In genomic region chr17:27857649-27858475, GRCm38 (mm10) we compare ENCODE assay signal across 8 mouse cellular contexts. TPM values are rescaled to one million over a fixed set of nuclear protein-coding genes. Genes with fewer than 3 reads are reported as not detected.
DNase-seq lines count a peak whose midpoint lies in the region; ATAC-seq and TF ChIP-seq lines count a peak whose summit lies in the region.

No protein-coding gene starts in this region.

- no peak for TF ChIP-seq CTCF in liver, embryonic 14.5 days (IDR thresholded peaks at IDR 0.05; ENCODE audit: low read depth)

- no peaks in the 10 kb centered on the region for H3K27me3 ChIP-seq in forebrain, embryonic 15.5 days
- no peaks in the 10 kb centered on the region for H3K27me3 ChIP-seq in liver, embryonic 14.5 days (ENCODE audit: control insufficient read depth, insufficient read depth, low read length)
- H3K27me3 ChIP-seq in stomach, embryonic 15.5 days (replicated peaks) = no peaks in the 10 kb centered on the region

- no peaks in the 10 kb centered on the region for H3K9me3 ChIP-seq in forebrain, embryonic 15.5 days
- no peaks in the 10 kb centered on the region for H3K9me3 ChIP-seq in liver, embryonic 14.5 days (ENCODE audit: control insufficient read depth, low read length)
- H3K9me3 ChIP-seq in stomach, embryonic 15.5 days = no peaks in the 10 kb centered on the region

- peak overlapping the region; percentile 73; the same call in 1 of the 2 replicates for H3K9ac ChIP-seq in forebrain, embryonic 15.5 days (replicated peaks)
- peak overlapping the region; percentile 70 for H3K9ac ChIP-seq in liver, embryonic 14.5 days (replicated peaks)
- H3K9ac ChIP-seq in stomach, embryonic 15.5 days = peak overlapping the region; percentile 90; the same call in 1 of the 2 replicates

- no peak for ATAC-seq in forebrain, embryonic 15.5 days (replicated peaks)
- no peak for ATAC-seq in liver, embryonic 14.5 days (ENCODE audit: insufficient read depth)
- ATAC-seq in stomach, embryonic 15.5 days (ENCODE audit: insufficient read depth, low FRiP score, low read depth) = no peak

- peaks cover 10% of the 10 kb centered on the region; the same call in 1 of the 2 replicates for H3K36me3 ChIP-seq in forebrain, embryonic 15.5 days
- H3K36me3 ChIP-seq in liver, embryonic 14.5 days (replicated peaks; ENCODE audit: control insufficient read depth, insufficient read depth, low read depth) = peaks cover 5% of the 10 kb centered on the region
- peaks cover 9% of the 10 kb centered on the region for H3K36me3 ChIP-seq in stomach, embryonic 15.5 days

- H3K4me1 ChIP-seq in forebrain, embryonic 15.5 days = peaks cover 23% of the 10 kb centered on the region
- peaks cover 30 to 33% of the 10 kb centered on the region in 2 experiments for H3K4me1 ChIP-seq in liver, embryonic 14.5 days (replicated peaks; ENCODE audit: control insufficient read depth in 2 of 2, insufficient read depth in 2 of 2, low read length in 1 of 2)
- peaks cover 12% of the 10 kb centered on the region for H3K4me1 ChIP-seq in stomach, embryonic 15.5 days

- TF ChIP-seq EP300 in liver, embryonic 14.5 days (IDR thresholded peaks at IDR 0.05; ENCODE audit: low read depth) = no peak

- WGBS in forebrain, embryonic 15.5 days = 66% methylated on average over 11 of the region's 11 CpGs
- WGBS in liver, embryonic 14.5 days (ENCODE audit: insufficient replicate concordance) = 17% methylated on average over 11 of the region's 11 CpGs
- 30% methylated on average over 11 of the region's 11 CpGs for WGBS in stomach, embryonic 15.5 days

- peak overlapping the region; percentile 73 for H3K4me2 ChIP-seq in forebrain, embryonic 15.5 days (replicated peaks)
- H3K4me2 ChIP-seq in liver, embryonic 14.5 days (ENCODE audit: low read depth) = peak overlapping the region; percentile 95
- peak overlapping the region; percentile 86 for H3K4me2 ChIP-seq in stomach, embryonic 15.5 days

- peak overlapping the region; percentile 79 for H3K4me3 ChIP-seq in forebrain, embryonic 15.5 days
- H3K4me3 ChIP-seq in liver, embryonic 14.5 days (ENCODE audit: insufficient read depth in 1 of 2, low read depth in 2 of 2, low read length in 2 of 2) = peak overlapping the region; percentile 69 to 91
- H3K4me3 ChIP-seq in stomach, embryonic 15.5 days (replicated peaks) = peak overlapping the region; percentile 77

- H3K27ac ChIP-seq in forebrain, embryonic 15.5 days (replicated peaks) = no peak overlapping the region
- H3K27ac ChIP-seq in liver, embryonic 14.5 days = peak overlapping the region; percentile 71
- H3K27ac ChIP-seq in stomach, embryonic 15.5 days = no peak overlapping the region

- peak; percentile 42 to 48 for DNase-seq in spleen, postnatal 10 days (ENCODE audit: low spot score in 2 of 2)
- DNase-seq in spleen, postnatal 14 days (ENCODE audit: low spot score in 2 of 2) = no peak
- DNase-seq in liver, embryonic 14.5 days (ENCODE audit: low read depth in 3 of 3, low spot score in 3 of 3) = peak in 1 of 3 experiments; percentile 35
- no peak for DNase-seq in layer of hippocampus, postnatal 25 days (ENCODE audit: extremely low spot score in 1 of 2, low spot score in 1 of 2)
- DNase-seq in left cerebral cortex, adult 11 months (ENCODE audit: low spot score) = no peak
- DNase-seq in urinary bladder, postnatal 4 days (ENCODE audit: low spot score in 2 of 2) = no peak

RNA-seq across cellular contexts. Expression of gene Uhrf1bp1, which starts 1.6 kb away (rescaled TPM):
- 5.2 and 5.3 TPM in 2 replicates for polyA plus RNA-seq in forebrain, embryonic 15.5 days (2015; fragmentation: Nextera tagmentation; extraction: Ambion mirVana)
- polyA plus RNA-seq in liver, embryonic 14.5 days (2012; rRNA removed) = 2.9 and 3.1 TPM in 2 replicates
- 1.8 and 2.4 TPM in 2 replicates for polyA plus RNA-seq in liver, embryonic 14.5 days (2014; fragmentation: Nextera tagmentation; extraction: Ambion mirVana)
- polyA plus RNA-seq in stomach, embryonic 15.5 days (2015; fragmentation: Nextera tagmentation; extraction: Ambion mirVana) = 3.8 and 5.3 TPM in 2 replicates
- total RNA-seq in layer of hippocampus, postnatal 25 days (2021) = 10 to 100 TPM; 16.3 to 16.5 TPM

RNA-seq across cellular contexts. Expression of gene Snrpc, which starts 19.9 kb away (rescaled TPM):
- polyA plus RNA-seq in forebrain, embryonic 15.5 days (2015; fragmentation: Nextera tagmentation; extraction: Ambion mirVana) = 299 and 322 TPM in 2 replicates
- 85.1 and 105 TPM in 2 replicates for polyA plus RNA-seq in liver, embryonic 14.5 days (2012; rRNA removed)
- 145 and 150 TPM in 2 replicates for polyA plus RNA-seq in liver, embryonic 14.5 days (2014; fragmentation: Nextera tagmentation; extraction: Ambion mirVana)
- 247 and 276 TPM in 2 replicates for polyA plus RNA-seq in stomach, embryonic 15.5 days (2015; fragmentation: Nextera tagmentation; extraction: Ambion mirVana)
- 10 to 100 TPM; 61.5 TPM for total RNA-seq in layer of hippocampus, postnatal 25 days (2021)

RNA-seq across cellular contexts. Expression of gene D17Wsu92e, which starts 37.4 kb away (rescaled TPM):
- polyA plus RNA-seq in forebrain, embryonic 15.5 days (2015; fragmentation: Nextera tagmentation; extraction: Ambion mirVana) = 10.6 and 10.8 TPM in 2 replicates
- 20.6 and 24.2 TPM in 2 replicates for polyA plus RNA-seq in liver, embryonic 14.5 days (2012; rRNA removed)
- 10.7 and 14.1 TPM in 2 replicates for polyA plus RNA-seq in liver, embryonic 14.5 days (2014; fragmentation: Nextera tagmentation; extraction: Ambion mirVana)
- polyA plus RNA-seq in stomach, embryonic 15.5 days (2015; fragmentation: Nextera tagmentation; extraction: Ambion mirVana) = 20.0 and 23.1 TPM in 2 replicates
- 100 to 1,000 TPM; 173 to 183 TPM for total RNA-seq in layer of hippocampus, postnatal 25 days (2021)

RNA-seq across cellular contexts. Expression of gene Anks1, which starts 51.2 kb away (rescaled TPM):
- polyA plus RNA-seq in forebrain, embryonic 15.5 days (2015; fragmentation: Nextera tagmentation; extraction: Ambion mirVana) = 35.3 and 38.6 TPM in 2 replicates
- polyA plus RNA-seq in liver, embryonic 14.5 days (2012; rRNA removed) = 5.3 and 7.1 TPM in 2 replicates
- polyA plus RNA-seq in liver, embryonic 14.5 days (2014; fragmentation: Nextera tagmentation; extraction: Ambion mirVana) = 2.4 and 3.2 TPM in 2 replicates
- polyA plus RNA-seq in stomach, embryonic 15.5 days (2015; fragmentation: Nextera tagmentation; extraction: Ambion mirVana) = 14.9 and 18.4 TPM in 2 replicates
- total RNA-seq in layer of hippocampus, postnatal 25 days (2021) = 10 to 100 TPM; 34.5 to 42.9 TPM

RNA-seq across cellular contexts. Expression of gene Taf11, which starts 51.8 kb away (rescaled TPM):
- polyA plus RNA-seq in forebrain, embryonic 15.5 days (2015; fragmentation: Nextera tagmentation; extraction: Ambion mirVana) = 71.7 and 73.2 TPM in 2 replicates
- 9.4 and 16.9 TPM in 2 replicates for polyA plus RNA-seq in liver, embryonic 14.5 days (2012; rRNA removed)
- polyA plus RNA-seq in liver, embryonic 14.5 days (2014; fragmentation: Nextera tagmentation; extraction: Ambion mirVana) = 24.1 and 24.5 TPM in 2 replicates
- polyA plus RNA-seq in stomach, embryonic 15.5 days (2015; fragmentation: Nextera tagmentation; extraction: Ambion mirVana) = 56.3 and 62.4 TPM in 2 replicates
- total RNA-seq in layer of hippocampus, postnatal 25 days (2021) = 10 to 100 TPM; 34.8 to 39.3 TPM

Comparison
In these comparisons a context has a peak if more than half of its experiments do, and no peak if none do; other contexts are left out.
1. DNase-seq: peak in spleen, postnatal 10 days (2 of 2); none in spleen, postnatal 14 days (0 of 2), layer of hippocampus, postnatal 25 days (0 of 2), left cerebral cortex, adult 11 months (single experiment) and urinary bladder, postnatal 4 days (0 of 2).
2. Peak in every context shown above with its lines, with median percentiles within 50 percentile points of each other: H3K4me2 ChIP-seq, H3K4me3 ChIP-seq and H3K9ac ChIP-seq.